In the genomic region with DNA sequence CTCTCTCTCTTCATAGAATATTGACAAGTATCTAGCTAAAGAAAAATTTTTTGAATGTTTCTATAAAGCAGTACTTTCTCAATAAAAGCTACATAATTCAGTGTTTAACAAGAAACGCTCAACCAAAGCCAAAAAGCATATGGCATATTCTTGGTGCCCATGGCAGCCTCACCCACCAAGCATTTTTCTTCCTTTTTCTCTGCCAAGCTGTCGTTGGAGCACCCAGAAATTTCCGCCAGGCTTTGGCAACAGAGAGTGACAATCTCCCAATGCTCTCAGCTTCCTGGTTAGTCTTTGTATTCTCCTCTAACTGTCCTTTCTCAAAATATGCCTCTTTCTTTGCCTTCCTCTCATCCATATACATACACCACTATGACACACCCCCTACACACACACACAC, we compare ENCODE assay signal across 21 mouse cellular contexts.
DNase-seq lines count a peak whose midpoint lies in the region; ATAC-seq and TF ChIP-seq lines count a peak whose summit lies in the region.
"Had no signal": no experiment of that assay in that cellular context is flagged by ENCODE, and none has a peak within 500 bp of the region (broad histone marks: within the 10 kb centered on the region; RNA-seq: fewer than 3 reads in every experiment).

No protein-coding gene starts in this region.

- no peak overlapping the region for H3K4me3 ChIP-seq in layer of hippocampus, adult 2 months
- no peak overlapping the region for H3K4me3 ChIP-seq in lung, adult 2 months (replicated peaks; ENCODE audit: extremely low read depth, low read depth, low read length)
- no peak overlapping the region for H3K4me3 ChIP-seq in intestine, embryonic 15.5 days (replicated peaks)
- H3K4me3 ChIP-seq: forebrain, embryonic 10.5 days; heart, embryonic 13.5 days; limb, embryonic 13.5 days; liver, embryonic 13.5 days; lung, embryonic 15.5 days; midbrain, embryonic 10.5 days had no signal

- peak overlapping the region; percentile 29; the same call in 1 of the 2 replicates for H3K27ac ChIP-seq in layer of hippocampus, adult 2 months
- no peak overlapping the region for H3K27ac ChIP-seq in intestine, embryonic 15.5 days
- H3K27ac ChIP-seq: forebrain, embryonic 10.5 days; heart, embryonic 13.5 days; hindbrain, embryonic 14.5 days; limb, embryonic 13.5 days; liver, embryonic 13.5 days; lung, embryonic 15.5 days; macrophage; midbrain, embryonic 10.5 days had no signal

- 68% methylated on average over 3 of the region's 3 CpGs for WGBS in lung, adult 2 months
- 85% methylated on average over 3 of the region's 3 CpGs for WGBS in intestine, embryonic 15.5 days

- TF ChIP-seq CTCF in layer of hippocampus, adult 2 months (conservative IDR thresholded peaks at IDR 0.05), result no peak
- TF ChIP-seq CTCF in lung, adult 2 months (IDR thresholded peaks at IDR 0.05; ENCODE audit: insufficient read depth, low read length), result no peak

- H3K4me1 ChIP-seq in lung, adult 2 months (ENCODE audit: control insufficient read depth, insufficient read depth, low read length), result no peaks in the 10 kb centered on the region
- H3K4me1 ChIP-seq in intestine, embryonic 15.5 days (replicated peaks), result no peaks in the 10 kb centered on the region
- H3K4me1 ChIP-seq: forebrain, embryonic 10.5 days; heart, embryonic 13.5 days; limb, embryonic 13.5 days; liver, embryonic 13.5 days; lung, embryonic 15.5 days; midbrain, embryonic 10.5 days had no signal

- intact Hi-C loops in heart, postnatal 25 days (cut with DNase I), result no loop called here

- TF ChIP-seq POLR2A in lung, adult 2 months (IDR thresholded peaks at IDR 0.05; ENCODE audit: borderline replicate concordance, extremely low read depth, low read depth, low read length), result no peak

- DNase-seq in layer of hippocampus, adult 11-12 months (ENCODE audit: low spot score), result peak; percentile 17
- no peak for DNase-seq in layer of hippocampus, adult 9-10 months (ENCODE audit: low spot score)
- DNase-seq in layer of hippocampus, adult 2 months (ENCODE audit: low spot score in 2 of 2), result peak in 1 of 2 experiments; percentile 56
- DNase-seq in right cerebral cortex, adult 18-20 months, result peak; percentile 17
- DNase-seq in lung, adult 2 months, result no peak
- DNase-seq in heart, postnatal 25 days (ENCODE audit: low spot score), result no peak
- DNase-seq: adrenal gland, adult 2 months; cerebellum, postnatal 36 days; heart, postnatal 36 days; kidney, adult 9 months; kidney, postnatal 4 days; liver, embryonic 13.5 days; thymus, adult 2 months had no signal

- no peaks in the 10 kb centered on the region for H3K36me3 ChIP-seq in intestine, embryonic 15.5 days
- H3K36me3 ChIP-seq: forebrain, embryonic 10.5 days; heart, embryonic 13.5 days; limb, embryonic 13.5 days; liver, embryonic 13.5 days; lung, embryonic 15.5 days; midbrain, embryonic 10.5 days had no signal

- H3K4me2 ChIP-seq in intestine, embryonic 15.5 days (replicated peaks), result no peak overlapping the region
- H3K4me2 ChIP-seq: heart, embryonic 13.5 days; hindbrain, embryonic 14.5 days; limb, embryonic 13.5 days; liver, embryonic 13.5 days; lung, embryonic 15.5 days had no signal

- ATAC-seq in intestine, embryonic 15.5 days, result no peak

- H3K27me3 ChIP-seq in intestine, embryonic 15.5 days (replicated peaks), result no peaks in the 10 kb centered on the region
- H3K27me3 ChIP-seq: heart, embryonic 13.5 days; limb, embryonic 13.5 days; liver, embryonic 13.5 days; lung, embryonic 15.5 days had no signal

- no peaks in the 10 kb centered on the region for H3K9me3 ChIP-seq in intestine, embryonic 15.5 days
- H3K9me3 ChIP-seq: forebrain, embryonic 10.5 days; heart, embryonic 13.5 days; limb, embryonic 13.5 days; liver, embryonic 13.5 days; lung, embryonic 15.5 days; midbrain, embryonic 10.5 days had no signal

- H3K9ac ChIP-seq in intestine, embryonic 15.5 days, result no peak overlapping the region
- H3K9ac ChIP-seq: heart, embryonic 13.5 days; hindbrain, embryonic 14.5 days; limb, embryonic 13.5 days; liver, embryonic 13.5 days; lung, embryonic 15.5 days had no signal

Comparison
In these comparisons a context has a peak if more than half of its experiments do, and no peak if none do; other contexts are left out.
1. DNase-seq: peak in layer of hippocampus, adult 11-12 months (single experiment) and right cerebral cortex, adult 18-20 months (single experiment); none in layer of hippocampus, adult 9-10 months (single experiment), lung, adult 2 months (single experiment) and heart, postnatal 25 days (single experiment).